In genomic region chr3:96730785-96731184, GRCm38 (mm10) we compare ENCODE assay signal across 28 mouse cellular contexts. TPM values are rescaled to one million over a fixed set of nuclear protein-coding genes. Genes with fewer than 3 reads are reported as not detected.
A peak's percentile ranks its signal among the peaks of the same experiment; 100 is the strongest.
DNase-seq lines count a peak whose midpoint lies in the region; ATAC-seq and TF ChIP-seq lines count a peak whose summit lies in the region.
"Had no signal": no experiment of that assay in that cellular context is flagged by ENCODE, and none has a peak within 500 bp of the region (broad histone marks: within the 10 kb centered on the region; RNA-seq: fewer than 3 reads in every experiment).

No protein-coding gene starts in this region.

- H3K36me3 ChIP-seq in forebrain, embryonic 10.5 days (replicated peaks) = peaks cover 4% of the 10 kb centered on the region; the same call in 1 of the 2 replicates
- no peaks in the 10 kb centered on the region for H3K36me3 ChIP-seq in forebrain, postnatal 0 days (ENCODE audit: insufficient read depth)
- no peaks in the 10 kb centered on the region for H3K36me3 ChIP-seq in intestine, postnatal 0 days (ENCODE audit: control insufficient read depth, insufficient read depth)
- no peaks in the 10 kb centered on the region for H3K36me3 ChIP-seq in intestine, embryonic 16.5 days (ENCODE audit: control insufficient read depth, insufficient read depth, low read length)
- H3K36me3 ChIP-seq in small intestine, adult 2 months (ENCODE audit: control insufficient read depth, insufficient read depth, low read length) = no peaks in the 10 kb centered on the region
- no peaks in the 10 kb centered on the region for H3K36me3 ChIP-seq in lung, postnatal 0 days (ENCODE audit: insufficient read depth, low read length)
- H3K36me3 ChIP-seq: embryonic facial prominence, embryonic 13.5 days; heart, embryonic 15.5 days had no signal

- TF ChIP-seq POLR2A in small intestine, adult 2 months (IDR thresholded peaks at IDR 0.05; ENCODE audit: low read depth, low read length) = no peak

- no peak for TF ChIP-seq EP300 in lung, postnatal 0 days (IDR thresholded peaks at IDR 0.05)

- TF ChIP-seq CTCF in forebrain, postnatal 0 days (IDR thresholded peaks at IDR 0.05; ENCODE audit: low read depth) = no peak
- TF ChIP-seq CTCF in intestine, postnatal 0 days (IDR thresholded peaks at IDR 0.05; ENCODE audit: low read depth) = no peak
- TF ChIP-seq CTCF in small intestine, adult 2 months (IDR thresholded peaks at IDR 0.05; ENCODE audit: extremely low read depth, insufficient read length, insufficient replicate concordance, low read depth, low read length) = no peak
- TF ChIP-seq CTCF in lung, postnatal 0 days (IDR thresholded peaks at IDR 0.05) = no peak

- H3K4me3 ChIP-seq in forebrain, embryonic 10.5 days = 0 out of 2 replicates have a peak overlapping the region, but pooled peaks have one; percentile 8
- H3K4me3 ChIP-seq in forebrain, postnatal 0 days (ENCODE audit: low read depth, low read length) = no peak overlapping the region
- no peak overlapping the region for H3K4me3 ChIP-seq in intestine, postnatal 0 days (ENCODE audit: low read depth, low read length)
- no peak overlapping the region for H3K4me3 ChIP-seq in intestine, embryonic 16.5 days (ENCODE audit: low read length)
- no peak overlapping the region for H3K4me3 ChIP-seq in small intestine, adult 2 months (ENCODE audit: low read depth, low read length)
- H3K4me3 ChIP-seq in lung, postnatal 0 days (ENCODE audit: low read depth, low read length) = no peak overlapping the region
- H3K4me3 ChIP-seq: embryonic facial prominence, embryonic 10.5 days; embryonic facial prominence, embryonic 13.5 days; heart, adult 2 months; heart, embryonic 15.5 days had no signal

- H3K27me3 ChIP-seq in forebrain, embryonic 10.5 days (ENCODE audit: poor library complexity, severe bottlenecking) = no peaks in the 10 kb centered on the region
- no peaks in the 10 kb centered on the region for H3K27me3 ChIP-seq in forebrain, postnatal 0 days (ENCODE audit: insufficient read depth, low read length)
- no peaks in the 10 kb centered on the region for H3K27me3 ChIP-seq in intestine, postnatal 0 days (replicated peaks; ENCODE audit: control insufficient read depth, insufficient read depth, low read length)
- no peaks in the 10 kb centered on the region for H3K27me3 ChIP-seq in intestine, embryonic 16.5 days (replicated peaks; ENCODE audit: control insufficient read depth, insufficient read depth, low read length)
- no peaks in the 10 kb centered on the region for H3K27me3 ChIP-seq in small intestine, adult 2 months (ENCODE audit: control insufficient read depth, insufficient read depth, low read length)
- H3K27me3 ChIP-seq in lung, postnatal 0 days (replicated peaks; ENCODE audit: insufficient read depth, low read length) = no peaks in the 10 kb centered on the region
- H3K27me3 ChIP-seq: embryonic facial prominence, embryonic 13.5 days; heart, embryonic 15.5 days had no signal

- H3K9me3 ChIP-seq in forebrain, embryonic 10.5 days = no peaks in the 10 kb centered on the region
- no peaks in the 10 kb centered on the region for H3K9me3 ChIP-seq in forebrain, postnatal 0 days (ENCODE audit: low read length)
- no peaks in the 10 kb centered on the region for H3K9me3 ChIP-seq in intestine, postnatal 0 days (ENCODE audit: control insufficient read depth)
- no peaks in the 10 kb centered on the region for H3K9me3 ChIP-seq in intestine, embryonic 16.5 days (ENCODE audit: control insufficient read depth, low read length)
- H3K9me3 ChIP-seq in lung, postnatal 0 days (ENCODE audit: low read length) = no peaks in the 10 kb centered on the region
- H3K9me3 ChIP-seq: embryonic facial prominence, embryonic 10.5 days; embryonic facial prominence, embryonic 13.5 days; G1E; heart, embryonic 15.5 days had no signal

- DNase-seq in forebrain, embryonic 10.5 days (ENCODE audit: extremely low spot score, low spot score) = no peak
- no peak for DNase-seq in forebrain, postnatal 0 days
- DNase-seq in lung, postnatal 0 days (ENCODE audit: low spot score) = no peak
- DNase-seq: adrenal gland, adult 8-10 months; adrenal gland, postnatal 25 days; cerebellum, adult 11-12 months; cerebellum, adult 8-10 months; cerebellum, postnatal 10 days; cerebellum, postnatal 36 days; embryo, embryonic 11 days; gastrocnemius, postnatal 25 days; heart, adult 2 months; heart, postnatal 10 days; heart, postnatal 4 days; kidney, adult 11 months had no signal

- no peak overlapping the region for H3K27ac ChIP-seq in forebrain, embryonic 10.5 days
- H3K27ac ChIP-seq in forebrain, postnatal 0 days (ENCODE audit: low read depth, low read length) = no peak overlapping the region
- H3K27ac ChIP-seq in intestine, postnatal 0 days (ENCODE audit: low read depth, low read length) = 0 out of 2 replicates have a peak overlapping the region, but pooled peaks have one; percentile 9
- H3K27ac ChIP-seq in intestine, embryonic 16.5 days (ENCODE audit: low read length) = no peak overlapping the region
- 0 out of 2 replicates have a peak overlapping the region, but pooled peaks have one; percentile 15 for H3K27ac ChIP-seq in small intestine, adult 2 months (ENCODE audit: insufficient read depth, low read depth, low read length)
- no peak overlapping the region for H3K27ac ChIP-seq in lung, postnatal 0 days (ENCODE audit: low read length)
- H3K27ac ChIP-seq: embryonic facial prominence, embryonic 10.5 days; embryonic facial prominence, embryonic 13.5 days; heart, adult 2 months; heart, embryonic 15.5 days; hindbrain, embryonic 14.5 days; hindbrain, postnatal 0 days had no signal

- no peak overlapping the region for H3K9ac ChIP-seq in forebrain, postnatal 0 days
- H3K9ac ChIP-seq in intestine, postnatal 0 days (ENCODE audit: low read depth, low read length) = no peak overlapping the region
- H3K9ac ChIP-seq in intestine, embryonic 16.5 days (ENCODE audit: low read depth, low read length) = no peak overlapping the region
- H3K9ac ChIP-seq in lung, postnatal 0 days (replicated peaks; ENCODE audit: low read depth) = no peak overlapping the region
- H3K9ac ChIP-seq: embryonic facial prominence, embryonic 13.5 days; heart, embryonic 15.5 days; hindbrain, embryonic 14.5 days had no signal

- WGBS in forebrain, embryonic 10.5 days = 82% methylated on average over 5 of the region's 5 CpGs
- 76% methylated on average over 5 of the region's 5 CpGs for WGBS in forebrain, postnatal 0 days
- 57% methylated on average over 5 of the region's 5 CpGs for WGBS in intestine, postnatal 0 days
- WGBS in intestine, embryonic 16.5 days = 70% methylated on average over 5 of the region's 5 CpGs
- 49% methylated on average over 5 of the region's 5 CpGs for WGBS in small intestine, adult 2 months
- WGBS in lung, postnatal 0 days = 75% methylated on average over 5 of the region's 5 CpGs

- no peak for ATAC-seq in forebrain, postnatal 0 days
- no peak for ATAC-seq in intestine, postnatal 0 days
- ATAC-seq in intestine, embryonic 16.5 days = no peak
- no peak for ATAC-seq in lung, postnatal 0 days
- ATAC-seq: activated CD4-positive, CD25-positive, alpha-beta regulatory T cell, adult 4 months; forebrain, embryonic 14.5 days; hindbrain, postnatal 0 days; inflammation-experienced regulatory T-cells, adult 6 months had no signal

- no peak overlapping the region for H3K4me2 ChIP-seq in forebrain, postnatal 0 days (ENCODE audit: low read depth)
- H3K4me2 ChIP-seq in intestine, postnatal 0 days (replicated peaks; ENCODE audit: low read depth) = no peak overlapping the region
- H3K4me2 ChIP-seq in intestine, embryonic 16.5 days (ENCODE audit: low read depth, low read length) = no peak overlapping the region
- H3K4me2 ChIP-seq in lung, postnatal 0 days (replicated peaks; ENCODE audit: low read depth, low read length) = no peak overlapping the region
- H3K4me2 ChIP-seq: embryonic facial prominence, embryonic 13.5 days; heart, embryonic 11.5 days; heart, embryonic 15.5 days; hindbrain, embryonic 14.5 days had no signal

- peaks cover 36% of the 10 kb centered on the region for H3K4me1 ChIP-seq in forebrain, embryonic 10.5 days
- peaks cover 11% of the 10 kb centered on the region; the same call in 1 of the 2 replicates for H3K4me1 ChIP-seq in forebrain, postnatal 0 days (ENCODE audit: insufficient read depth)
- peaks cover 17% of the 10 kb centered on the region for H3K4me1 ChIP-seq in intestine, postnatal 0 days (replicated peaks; ENCODE audit: control insufficient read depth, insufficient read depth, low read length)
- H3K4me1 ChIP-seq in intestine, embryonic 16.5 days (ENCODE audit: control insufficient read depth, insufficient read depth, low read length) = peaks cover 22% of the 10 kb centered on the region
- H3K4me1 ChIP-seq in small intestine, adult 2 months (ENCODE audit: control insufficient read depth, insufficient read depth, insufficient read length, low read length) = peaks cover 17% of the 10 kb centered on the region; the same call in 1 of the 2 replicates
- H3K4me1 ChIP-seq in lung, postnatal 0 days (ENCODE audit: insufficient read depth, low read depth, low read length) = peaks cover 12% of the 10 kb centered on the region; the same call in 1 of the 2 replicates

RNA-seq across cellular contexts. Expression of gene Rnf115, which starts 3.3 kb away (rescaled TPM):
- 70.5 and 75.4 TPM in 2 replicates for polyA plus RNA-seq in forebrain, embryonic 10.5 days (2016; fragmentation: Nextera tagmentation; extraction: Ambion mirVana)
- total RNA-seq in forebrain, postnatal 0 days (2014; rRNA removed) = 43.7 and 52.6 TPM in 2 replicates
- 58.2 and 63.6 TPM in 2 replicates for polyA plus RNA-seq in forebrain, postnatal 0 days (2015; fragmentation: Nextera tagmentation; extraction: Ambion mirVana)
- polyA plus RNA-seq in intestine, postnatal 0 days (2015; fragmentation: Nextera tagmentation; extraction: Ambion mirVana) = 58.7 and 61.6 TPM in 2 replicates
- polyA plus RNA-seq in intestine, embryonic 16.5 days (2015; fragmentation: Nextera tagmentation; extraction: Ambion mirVana) = 43.6 and 47.3 TPM in 2 replicates
- 7.5 and 17.7 TPM in 2 replicates for polyA plus RNA-seq in small intestine, adult 2 months (2012; rRNA removed)
- polyA plus RNA-seq in lung, postnatal 0 days (2015; fragmentation: Nextera tagmentation; extraction: Ambion mirVana) = 42.8 and 43.3 TPM in 2 replicates

RNA-seq across cellular contexts. Expression of gene Polr3c, which starts 3.4 kb away (rescaled TPM):
- 52.0 and 52.7 TPM in 2 replicates for polyA plus RNA-seq in forebrain, embryonic 10.5 days (2016; fragmentation: Nextera tagmentation; extraction: Ambion mirVana)
- 13.2 and 15.6 TPM in 2 replicates for total RNA-seq in forebrain, postnatal 0 days (2014; rRNA removed)
- 19.5 and 28.4 TPM in 2 replicates for polyA plus RNA-seq in forebrain, postnatal 0 days (2015; fragmentation: Nextera tagmentation; extraction: Ambion mirVana)
- polyA plus RNA-seq in intestine, postnatal 0 days (2015; fragmentation: Nextera tagmentation; extraction: Ambion mirVana) = 19.7 and 20.5 TPM in 2 replicates
- 37.7 and 41.0 TPM in 2 replicates for polyA plus RNA-seq in intestine, embryonic 16.5 days (2015; fragmentation: Nextera tagmentation; extraction: Ambion mirVana)
- 20.0 and 47.6 TPM in 2 replicates for polyA plus RNA-seq in small intestine, adult 2 months (2012; rRNA removed)
- 17.9 and 19.2 TPM in 2 replicates for polyA plus RNA-seq in lung, postnatal 0 days (2015; fragmentation: Nextera tagmentation; extraction: Ambion mirVana)

RNA-seq across cellular contexts. Expression of gene Nudt17, which starts 22.4 kb away (rescaled TPM):
- 13.7 and 14.1 TPM in 2 replicates for polyA plus RNA-seq in forebrain, embryonic 10.5 days (2016; fragmentation: Nextera tagmentation; extraction: Ambion mirVana)
- total RNA-seq in forebrain, postnatal 0 days (2014; rRNA removed) = 5.6 and 8.4 TPM in 2 replicates
- polyA plus RNA-seq in forebrain, postnatal 0 days (2015; fragmentation: Nextera tagmentation; extraction: Ambion mirVana) = 11.0 and 11.7 TPM in 2 replicates
- polyA plus RNA-seq in intestine, postnatal 0 days (2015; fragmentation: Nextera tagmentation; extraction: Ambion mirVana) = 2.2 and 2.8 TPM in 2 replicates
- 5.6 and 6.2 TPM in 2 replicates for polyA plus RNA-seq in intestine, embryonic 16.5 days (2015; fragmentation: Nextera tagmentation; extraction: Ambion mirVana)
- polyA plus RNA-seq in small intestine, adult 2 months (2012; rRNA removed) = 0.70 and 1.2 TPM in 2 replicates
- 5.3 and 5.8 TPM in 2 replicates for polyA plus RNA-seq in lung, postnatal 0 days (2015; fragmentation: Nextera tagmentation; extraction: Ambion mirVana)

RNA-seq across cellular contexts. Expression of gene Pias3, which starts 34.6 kb away (rescaled TPM):
- polyA plus RNA-seq in forebrain, embryonic 10.5 days (2016; fragmentation: Nextera tagmentation; extraction: Ambion mirVana) = 45.2 and 49.6 TPM in 2 replicates
- 25.0 and 29.8 TPM in 2 replicates for total RNA-seq in forebrain, postnatal 0 days (2014; rRNA removed)
- polyA plus RNA-seq in forebrain, postnatal 0 days (2015; fragmentation: Nextera tagmentation; extraction: Ambion mirVana) = 26.4 and 32.9 TPM in 2 replicates
- polyA plus RNA-seq in intestine, postnatal 0 days (2015; fragmentation: Nextera tagmentation; extraction: Ambion mirVana) = 15.2 and 16.1 TPM in 2 replicates
- polyA plus RNA-seq in intestine, embryonic 16.5 days (2015; fragmentation: Nextera tagmentation; extraction: Ambion mirVana) = 35.7 and 36.6 TPM in 2 replicates
- 10.1 and 17.9 TPM in 2 replicates for polyA plus RNA-seq in small intestine, adult 2 months (2012; rRNA removed)
- polyA plus RNA-seq in lung, postnatal 0 days (2015; fragmentation: Nextera tagmentation; extraction: Ambion mirVana) = 26.9 and 31.1 TPM in 2 replicates

Comparison
In these comparisons a context has a peak if more than half of its experiments do, and no peak if none do; other contexts are left out.
1. H3K27ac ChIP-seq: peak in intestine, postnatal 0 days (single experiment) and small intestine, adult 2 months (single experiment); none in forebrain, embryonic 10.5 days (single experiment), forebrain, postnatal 0 days (single experiment), intestine, embryonic 16.5 days (single experiment) and lung, postnatal 0 days (single experiment).